Mouse (Mus musculus) CD4-positive, CD25-positive, alpha-beta regulatory T cell, adult 4 months (primary cell): ENCODE results near the gene Xxylt1. TPM values are rescaled to one million over a fixed set of nuclear protein-coding genes. Genes with fewer than 3 reads are reported as not detected.
A peak's percentile ranks its signal among the peaks of the same experiment; 100 is the strongest.

ENCODE experiments used
- ATAC-seq: one replicate; pipeline ENCODE4 v1.8.0; 2017
- polyA plus RNA-seq, 2 experiments: library from polyadenylated mRNA; unstranded; fragments of 100-300 nt; shearing (Covaris generic); gene quantifications; one replicate each; pipeline ENCODE4 v1.2.1; 2017

Xxylt1 gene
- polyA plus RNA-seq, 2 experiments from 2014 or later = 31.2 to 32.9 TPM

DNA sequence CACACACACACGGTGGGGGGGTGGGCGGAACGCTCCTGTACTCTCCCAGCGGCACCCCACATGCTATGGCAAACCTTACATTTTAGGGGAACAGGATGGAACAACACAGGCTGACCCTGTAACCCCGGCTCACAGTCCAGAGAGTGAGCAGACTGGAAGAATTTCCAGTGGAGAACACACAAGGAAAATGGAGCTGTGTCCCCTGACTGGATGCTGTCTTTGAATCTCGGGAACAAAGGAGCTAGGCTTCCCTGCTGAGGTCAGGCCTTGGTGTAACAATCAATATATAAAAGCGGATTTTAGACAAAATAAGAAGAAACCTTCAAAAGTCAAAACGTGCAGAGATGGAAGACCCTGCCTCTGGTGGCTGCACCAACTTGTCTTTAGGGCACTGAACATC lies 57.4 kb downstream of the Xxylt1 start:
- no peak for ATAC-seq

DNA sequence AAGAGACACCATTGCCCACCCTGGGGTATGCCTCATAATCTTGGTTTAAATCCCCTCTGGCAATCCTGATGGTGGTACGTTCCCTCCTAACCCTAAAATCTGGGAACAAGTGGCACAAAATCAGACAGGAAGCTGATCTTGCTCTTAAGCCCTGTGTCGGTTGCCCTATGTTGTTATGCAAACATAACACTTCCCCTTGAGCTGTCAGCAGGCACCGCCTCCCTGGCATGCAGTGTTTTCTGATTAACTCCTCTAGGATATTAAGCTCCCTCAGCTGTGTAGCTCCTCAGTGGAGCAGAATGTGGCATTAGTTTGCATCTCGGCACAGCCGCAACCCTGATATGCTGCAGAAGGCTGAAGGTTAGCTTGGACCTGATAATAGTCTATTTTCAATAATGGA lies 58.9 kb downstream of the Xxylt1 start:
- ATAC-seq = no peak

GRCm38 (mm10) chr16:31019514-31019913 lies 61.7 kb downstream of the Xxylt1 start:
- ATAC-seq = no peak

DNA sequence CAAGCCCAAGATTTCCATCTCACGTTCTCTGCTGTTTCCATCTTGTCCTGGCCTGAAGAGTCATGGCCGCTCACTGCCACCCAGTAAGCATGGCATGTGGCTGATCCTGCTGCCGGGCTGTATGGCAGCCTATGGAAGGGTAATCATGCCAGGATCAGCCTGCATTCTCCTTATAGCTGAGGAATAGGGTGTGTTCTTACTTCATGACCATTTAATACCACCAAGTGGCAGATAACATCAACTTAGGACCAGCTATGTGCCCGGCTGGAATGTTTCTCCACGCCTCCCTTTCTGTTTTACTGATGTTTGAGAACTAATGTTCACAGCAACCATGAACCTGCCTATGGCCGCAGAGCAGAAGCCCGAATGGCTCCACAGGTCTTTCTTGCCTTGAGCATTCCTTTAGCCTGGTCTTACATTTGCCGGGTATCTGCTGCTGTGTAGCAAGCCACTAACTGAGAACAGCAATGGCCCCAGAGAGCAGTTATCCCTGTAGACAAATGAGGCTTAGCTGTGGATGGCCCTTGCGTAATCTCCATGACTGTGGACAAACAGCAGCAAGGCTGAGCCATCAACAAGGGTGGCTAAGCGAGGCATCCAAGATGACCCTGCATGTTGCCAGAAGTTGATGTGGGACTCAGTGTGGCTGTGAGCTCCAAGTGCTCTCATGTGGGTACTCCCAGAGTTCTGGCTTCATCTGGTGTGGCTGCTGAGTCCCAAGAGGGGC lies 63.4 kb downstream of the Xxylt1 start:
- ATAC-seq = no peak

DNA sequence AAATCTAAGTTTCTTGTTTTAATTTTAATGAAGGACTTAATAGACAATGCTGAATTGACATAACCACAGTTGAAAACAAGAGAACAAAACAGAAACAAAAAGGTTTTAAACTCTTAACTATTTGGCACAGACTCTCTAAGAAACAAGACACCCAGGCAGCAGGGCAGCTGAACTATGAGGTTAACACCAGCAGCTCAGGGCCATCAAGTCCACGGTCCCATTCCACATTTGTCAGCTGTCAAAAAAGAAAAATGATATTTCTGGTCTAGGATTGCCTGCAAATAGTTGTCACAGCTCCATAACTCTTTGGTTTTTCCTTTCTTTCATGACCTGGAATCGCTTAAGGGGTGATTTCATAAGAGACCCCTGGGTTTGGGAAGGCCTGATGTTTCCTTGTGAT lies 64.6 kb downstream of the Xxylt1 start:
- no peak for ATAC-seq

- no peak for ATAC-seq
Measured at GRCm38 (mm10) chr16:31016169-31016568, 65.1 kb downstream of the Xxylt1 start.

- no peak for ATAC-seq
Measured at GRCm38 (mm10) chr16:31015271-31015670, 66.0 kb downstream of the Xxylt1 start.

- no peak for ATAC-seq
Measured at GRCm38 (mm10) chr16:31012236-31012635, 69.0 kb downstream of the Xxylt1 start.

GRCm38 (mm10) chr16:31010443-31010842 lies 70.8 kb downstream of the Xxylt1 start:
- ATAC-seq = peak; percentile 56

- ATAC-seq = no peak
Measured at GRCm38 (mm10) chr16:31008326-31008725, 72.9 kb downstream of the Xxylt1 start.

DNA sequence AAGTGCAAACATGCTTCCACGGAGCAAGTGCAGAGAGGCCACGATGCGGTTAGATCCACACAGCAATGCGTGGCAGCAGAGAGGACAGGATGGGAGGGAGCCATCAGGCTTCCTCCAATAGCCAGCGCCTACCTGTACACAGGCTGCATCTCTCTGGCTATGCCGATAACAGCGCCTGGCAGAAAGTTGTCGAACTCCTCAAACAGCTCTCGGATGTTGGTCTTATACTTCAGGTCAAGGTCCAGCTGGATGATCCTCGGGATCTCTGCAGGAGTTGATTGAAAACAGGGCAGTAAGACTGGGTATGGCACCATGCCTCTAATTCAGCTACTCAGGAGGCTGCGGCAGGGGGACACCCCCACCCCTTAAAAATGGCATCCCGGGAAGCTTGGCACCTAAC lies 73.7 kb downstream of the Xxylt1 start:
- no peak for ATAC-seq

GRCm38 (mm10) chr16:31005693-31006092 lies 75.5 kb downstream of the Xxylt1 start:
- ATAC-seq = no peak

GRCm38 (mm10) chr16:31004321-31004682 lies 76.9 kb downstream of the Xxylt1 start:
- ATAC-seq = no peak

DNA sequence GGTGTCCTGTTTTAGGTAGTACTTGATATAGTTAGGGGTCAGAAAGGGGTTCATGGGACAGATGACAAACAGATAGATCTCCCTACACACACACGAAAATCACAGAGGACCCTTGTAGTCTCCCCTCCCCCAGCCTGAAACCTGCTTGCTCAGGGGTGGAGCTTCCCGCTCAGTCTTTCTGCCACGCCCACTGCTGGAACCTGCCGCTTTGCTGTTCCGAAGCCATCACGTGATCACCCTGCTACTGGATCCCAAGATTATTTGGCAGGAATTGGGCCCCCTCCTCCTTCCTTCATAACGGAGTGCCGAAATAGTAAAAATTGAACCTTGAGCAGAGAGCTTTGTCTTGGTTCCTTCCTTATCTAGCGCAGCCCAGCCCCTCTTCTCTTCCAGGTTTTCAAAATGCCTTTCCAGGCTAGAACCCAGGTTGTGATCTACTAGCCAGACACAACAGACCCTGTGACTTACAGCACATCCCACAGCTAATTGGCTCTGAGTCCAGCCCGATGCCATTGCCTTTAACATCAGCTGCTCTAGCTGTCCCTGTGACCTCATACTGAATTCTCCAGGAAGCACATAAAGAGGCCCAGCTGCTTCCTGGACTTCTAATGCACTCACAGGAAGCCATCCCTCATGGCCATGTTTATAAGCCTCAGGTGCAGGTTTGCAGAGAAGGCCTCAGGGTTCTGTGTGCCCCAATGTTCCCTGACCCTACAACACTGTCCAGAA lies 77.5 kb downstream of the Xxylt1 start:
- ATAC-seq = peak; percentile 55

GRCm38 (mm10) chr16:31002926-31003325 lies 78.3 kb downstream of the Xxylt1 start:
- ATAC-seq = no peak

GRCm38 (mm10) chr16:31002117-31002516 lies 79.1 kb downstream of the Xxylt1 start:
- no peak for ATAC-seq

DNA sequence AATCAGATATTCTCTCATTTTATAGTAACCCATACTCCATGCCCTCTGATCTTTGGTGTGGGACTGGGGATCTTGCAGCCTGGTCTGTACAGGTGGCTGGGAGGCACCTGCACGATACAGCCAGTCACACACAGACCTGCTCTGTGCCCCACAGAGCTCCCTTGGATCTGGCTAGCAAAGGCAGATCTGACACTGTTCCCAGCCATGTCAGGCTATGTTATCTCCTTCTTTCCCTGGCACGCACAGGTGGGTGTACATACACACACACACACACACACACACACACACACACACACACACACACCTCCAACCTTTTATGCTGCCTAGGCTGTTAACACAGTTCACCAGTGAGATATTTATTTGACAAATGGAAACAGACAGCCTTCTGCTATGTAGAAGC lies 82.5 kb downstream of the Xxylt1 start:
- ATAC-seq = no peak

- no peak for ATAC-seq
Measured at GRCm38 (mm10) chr16:30998048-30998447, 83.2 kb downstream of the Xxylt1 start.

- peak; percentile 76 for ATAC-seq
Measured at GRCm38 (mm10) chr16:30995446-30995845, 85.8 kb downstream of the Xxylt1 start.

GRCm38 (mm10) chr16:30994881-30995280 lies 86.4 kb downstream of the Xxylt1 start:
- ATAC-seq = no peak

DNA sequence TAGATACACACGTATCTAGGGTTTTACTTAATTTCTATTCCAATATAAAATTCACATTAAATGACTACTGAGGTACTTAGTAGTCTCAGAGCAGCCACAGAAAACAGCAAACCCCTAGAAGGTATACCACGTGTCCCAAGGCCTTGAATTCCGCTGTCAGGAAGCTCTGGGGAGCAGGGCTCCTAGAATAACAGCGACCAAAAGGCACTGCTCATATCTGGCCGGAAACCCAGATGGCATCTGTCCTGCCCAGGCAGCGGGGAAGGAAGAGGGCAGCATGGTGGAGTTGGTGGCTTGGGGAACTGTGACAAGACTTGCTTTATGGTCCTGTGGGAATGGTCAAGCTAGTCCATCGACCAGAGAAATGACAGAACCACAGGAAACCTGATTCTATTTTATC lies 86.9 kb downstream of the Xxylt1 start:
- ATAC-seq = no peak

DNA sequence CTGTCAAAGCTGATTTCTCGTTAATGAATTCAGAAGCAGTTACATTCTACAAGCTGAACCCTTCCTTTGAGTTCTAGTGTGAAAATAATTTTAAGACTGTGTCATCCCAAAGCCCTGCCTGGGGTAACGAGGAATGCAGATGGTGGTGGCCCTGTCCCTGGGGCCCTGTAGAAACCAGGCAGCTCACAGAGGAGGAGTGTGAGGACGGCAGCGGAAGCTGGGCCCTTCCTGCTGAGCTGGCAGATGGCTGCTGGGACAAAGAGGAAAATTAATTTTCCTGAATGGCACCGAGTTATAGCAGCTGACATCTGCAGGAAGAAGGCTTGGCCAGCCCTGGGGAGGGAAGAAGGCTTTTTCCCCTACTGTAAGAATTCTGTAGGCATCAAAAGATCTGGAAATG lies 88.7 kb downstream of the Xxylt1 start:
- no peak for ATAC-seq

GRCm38 (mm10) chr16:30990661-30991060 lies 90.6 kb downstream of the Xxylt1 start:
- no peak for ATAC-seq

GRCm38 (mm10) chr16:30988225-30988624 lies 93.0 kb downstream of the Xxylt1 start:
- no peak for ATAC-seq
